Mouse (Mus musculus): Measurements from ENCODE around the gene Pde8a.

The Pde8a gene

DNA sequence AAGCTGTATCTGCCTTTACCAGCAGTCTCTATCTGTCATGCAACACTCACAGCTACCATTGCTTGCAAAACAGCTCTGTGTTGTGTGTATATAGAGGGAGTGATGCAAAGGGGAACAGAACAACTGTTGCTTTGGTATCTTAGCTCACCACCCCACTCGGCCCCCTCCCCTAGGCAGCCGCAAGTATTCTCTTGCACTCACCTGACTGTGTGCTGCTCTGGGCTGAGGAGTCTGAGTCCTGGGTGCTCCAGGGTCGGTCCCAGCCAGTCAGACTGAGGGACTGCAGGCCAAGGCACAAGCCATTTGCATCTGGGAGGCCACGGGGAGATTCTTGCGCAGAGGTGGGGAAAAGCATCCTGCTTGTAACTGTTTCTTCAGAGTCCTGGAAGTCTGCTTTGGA is 158.4 kb downstream of the Pde8a start:
- TF ChIP-seq CTCF (conservative IDR thresholded peaks at IDR 0.05; ENCODE audit: low read length) (no peak), NANOG (IDR thresholded peaks at IDR 0.05; ENCODE audit: borderline replicate concordance, low read length) (no peak), POU5F1 (IDR thresholded peaks at IDR 0.05; ENCODE audit: borderline replicate concordance, low read length) (no peak)
- peaks cover 6% of the 10 kb centered on the region; the same call in 1 of the 2 replicates for H3K27me3 ChIP-seq (ENCODE audit: insufficient read depth, low read length)
- no peaks in the 10 kb centered on the region for H3K36me3 ChIP-seq (ENCODE audit: insufficient read depth, low read length)
- no peak overlapping the region for H3K4me3 ChIP-seq (replicated peaks; ENCODE audit: low read length)
- H3K9me3 ChIP-seq (ENCODE audit: low read length) = no peaks in the 10 kb centered on the region
- peaks cover 15% of the 10 kb centered on the region for H3K4me1 ChIP-seq (replicated peaks; ENCODE audit: low read depth, low read length)

DNA sequence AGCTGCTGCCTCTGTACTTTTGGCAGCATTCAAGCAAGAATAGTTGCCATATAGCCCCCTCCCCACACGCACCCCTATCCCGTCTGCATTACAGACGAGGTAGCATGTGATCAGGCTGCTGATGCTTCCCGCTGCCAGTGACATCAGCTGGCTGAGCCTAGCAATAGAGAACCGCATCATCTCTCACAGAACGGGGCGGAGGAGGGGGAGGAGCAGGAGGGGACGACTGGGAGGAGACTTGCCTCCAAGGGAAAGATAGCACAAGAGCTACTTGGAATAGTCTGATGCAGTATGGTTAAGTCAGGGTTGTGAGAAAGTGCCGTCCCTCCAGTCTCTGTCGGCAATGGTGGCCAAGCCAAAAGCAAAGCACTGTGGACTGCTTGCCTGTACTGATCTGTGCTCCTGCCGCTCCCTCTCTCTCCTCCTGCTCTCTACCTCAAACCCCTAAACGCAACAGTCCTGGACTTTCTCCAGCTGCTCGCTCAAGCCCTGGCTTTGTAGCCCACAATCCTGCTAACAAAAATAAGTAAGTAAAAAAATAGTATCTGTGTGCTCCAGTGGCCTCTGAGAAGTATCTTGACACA is 159.0 kb downstream of the Pde8a start:
- Histone ChIP-seq H3K27me3 (ENCODE audit: insufficient read depth, low read length) (peaks cover 6% of the 10 kb centered on the region; the same call in 1 of the 2 replicates), H3K4me3 (replicated peaks; ENCODE audit: low read length) (no peak overlapping the region), H3K4me1 (replicated peaks; ENCODE audit: low read depth, low read length) (peaks cover 15% of the 10 kb centered on the region), H3K36me3 (ENCODE audit: insufficient read depth, low read length) (no peaks in the 10 kb centered on the region), H3K9me3 (ENCODE audit: low read length) (no peaks in the 10 kb centered on the region)
- TF ChIP-seq CTCF (conservative IDR thresholded peaks at IDR 0.05; ENCODE audit: low read length) = no peak
- no peak for TF ChIP-seq NANOG (IDR thresholded peaks at IDR 0.05; ENCODE audit: borderline replicate concordance, low read length)
- no peak for TF ChIP-seq POU5F1 (IDR thresholded peaks at IDR 0.05; ENCODE audit: borderline replicate concordance, low read length)

GRCm38 (mm10) chr7:81379363-81379762 is 166.0 kb downstream of the Pde8a start:
- Histone ChIP-seq H3K4me1 (replicated peaks; ENCODE audit: low read depth, low read length) (no peaks in the 10 kb centered on the region), H3K27me3 (ENCODE audit: insufficient read depth, low read length) (peaks cover 2% of the 10 kb centered on the region; the same call in 1 of the 2 replicates), H3K9me3 (ENCODE audit: low read length) (no peaks in the 10 kb centered on the region), H3K4me3 (replicated peaks; ENCODE audit: low read length) (no peak overlapping the region), H3K36me3 (ENCODE audit: insufficient read depth, low read length) (no peaks in the 10 kb centered on the region)
- TF ChIP-seq POU5F1 (IDR thresholded peaks at IDR 0.05; ENCODE audit: borderline replicate concordance, low read length) (no peak), NANOG (IDR thresholded peaks at IDR 0.05; ENCODE audit: borderline replicate concordance, low read length) (no peak), CTCF (conservative IDR thresholded peaks at IDR 0.05; ENCODE audit: low read length) (no peak)
